Mouse (Mus musculus) gastrocnemius, adult 2 months (tissue): ENCODE data around the gene Fam76a. TPM values are rescaled to one million over a fixed set of nuclear protein-coding genes. Genes with fewer than 3 reads are reported as not detected.

ENCODE experiments used
- DNase-seq: peaks from one replicate; pipeline ENCODE4 v3.0.0; 2022
- H3K27ac ChIP-seq: fragments of 200-600 bp; 2 replicates; pipeline ENCODE4 v1.8.1; 2022; ENCODE audit warnings: mild to moderate bottlenecking
- H3K4me3 ChIP-seq: fragments of 200-600 bp; 2 replicates; pipeline ENCODE4 v1.8.1; 2022; ENCODE audit warnings: mild to moderate bottlenecking, moderate library complexity
- CTCF ChIP-seq: fragments of 200-600 bp; IDR thresholded peaks from 2 replicates; pipeline ENCODE4 v1.8.1; 2022; ENCODE audit warnings: antibody characterized with exemption, mild to moderate bottlenecking, moderate library complexity
- intact Hi-C: fragments of 180-260 bp; cut with DNase I; formaldehyde crosslinking; loops from one replicate; pipeline ENCODE4 v1.15.1; 2025
- total RNA-seq, 2 experiments: library from RNA; stranded (reverse); gene quantifications; 2 replicates each; pipeline ENCODE4 v1.2.3; 2021

Gene Fam76a
- total RNA-seq, 2 experiments from 2014 or later: 23.5 to 29.9 TPM

GRCm38 (mm10) chr4:132864856-132865255, 57.5 kb downstream of the Fam76a start:
- intact Hi-C loops: no loop called here
- H3K4me3 ChIP-seq: no peak overlapping the region
- no peak for TF ChIP-seq CTCF
- H3K27ac ChIP-seq: no peak overlapping the region
- DNase-seq: no peak

GRCm38 (mm10) chr4:132863012-132863411, 59.3 kb downstream of the Fam76a start:
- no peak for DNase-seq
- TF ChIP-seq CTCF: no peak
- Histone ChIP-seq H3K27ac (no peak overlapping the region), H3K4me3 (no peak overlapping the region)
- intact Hi-C loops: no loop called here

GRCm38 (mm10) chr4:132860880-132861279, 61.5 kb downstream of the Fam76a start:
- intact Hi-C loops: no loop called here
- Histone ChIP-seq H3K4me3 (no peak overlapping the region), H3K27ac (no peak overlapping the region)
- no peak for DNase-seq
- TF ChIP-seq CTCF: no peak

Other genes with a start within 250 kb of the Fam76a start
- gene Xkr8, start 190.0 kb downstream of the Fam76a start, total RNA-seq: under 1 TPM; 0.54 to 0.70 TPM
- under 1 TPM; 0.47 to 0.66 TPM for gene Smpdl3b, start 165.3 kb downstream of the Fam76a start, total RNA-seq
- gene Rpa2, start 154.2 kb downstream of the Fam76a start, total RNA-seq: 10 to 100 TPM; 14.2 to 16.3 TPM
- gene Themis2, start 126.2 kb downstream of the Fam76a start, total RNA-seq: under 1 TPM; 0.69 to 0.70 TPM
- gene Ppp1r8, start 79.4 kb downstream of the Fam76a start, total RNA-seq: 10 to 100 TPM; 13.6 to 14.8 TPM
- gene Stx12, start 38.0 kb downstream of the Fam76a start, total RNA-seq: 10 to 100 TPM; 24.1 to 25.7 TPM
- gene Fgr, start 51.5 kb upstream of the Fam76a start, total RNA-seq: under 1 TPM in 1 of 2 experiments, not detected in 1; 0.06 TPM
- 10 to 100 TPM; 30.2 to 55.1 TPM for gene Ahdc1, start 88.7 kb upstream of the Fam76a start, total RNA-seq
- 10 to 100 TPM; 34.9 to 35.6 TPM for gene Wasf2, start 207.9 kb upstream of the Fam76a start, total RNA-seq